Mouse (Mus musculus) erythroblast, adult 5-6 weeks (primary cell): ENCODE measurements around the gene 1700029F12Rik. TPM values are rescaled to one million over a fixed set of nuclear protein-coding genes. Genes with fewer than 3 reads are reported as not detected.
A peak's percentile ranks its signal among the peaks of the same experiment; 100 is the strongest.
"Not testable (repeated sequence)": the region's sequence is repeated elsewhere in the genome, so short reads cannot be mapped to it uniquely, and the experiment has no call there.

ENCODE experiments used
- ATAC-seq: replicated peaks from 2 replicates; pipeline ENCODE4 v1.8.0; 2016; ENCODE audit warnings: moderate number of reproducible peaks, mild to moderate bottlenecking, moderate TSS enrichment, inconsistent platforms; ENCODE audit not compliant: poor library complexity, low FRiP score, severe bottlenecking
- total RNA-seq, 2 experiments: library from RNA; stranded (forward) in 1 of 2; stranded (reverse) in 1 of 2; fragments of 150-400 nt in 1 of 2; fragments of 200-764, 138-1000 nt in 1 of 2; gene quantifications; 2 replicates each; pipeline versions ENCODE4 v1.2.3 to v1.2.4; 2015 to 2017; ENCODE audit warnings: low replicate concordance in 2 of 2

Gene 1700029F12Rik
- not detected in 2 replicates for total RNA-seq (2015; ENCODE audit: low replicate concordance)
- not detected in 2 replicates for total RNA-seq (2017; ENCODE audit: low replicate concordance)

- no peak for ATAC-seq
Measured at GRCm38 (mm10) chr13:97034262-97034661, at the start of gene 1700029F12Rik. Gene 1700029F12Rik, minus strand, starts transcription at chr13:97034362.

GRCm38 (mm10) chr13:97082432-97082831 is 48.3 kb upstream of the 1700029F12Rik start:
- peak; percentile 55; the same call in 1 of the 2 replicates for ATAC-seq

GRCm38 (mm10) chr13:97080615-97081014 is 46.5 kb upstream of the 1700029F12Rik start:
- no peak for ATAC-seq

- ATAC-seq = no peak
Measured at GRCm38 (mm10) chr13:97080201-97080600, 46.0 kb upstream of the 1700029F12Rik start.

- ATAC-seq = no peak
Measured at GRCm38 (mm10) chr13:97077556-97077955, 43.4 kb upstream of the 1700029F12Rik start.

- no peak for ATAC-seq
Measured at GRCm38 (mm10) chr13:97073497-97073896, 39.3 kb upstream of the 1700029F12Rik start.

- ATAC-seq = no peak
Measured at GRCm38 (mm10) chr13:97071626-97072241, 37.6 kb upstream of the 1700029F12Rik start.

- ATAC-seq = no peak
Measured at GRCm38 (mm10) chr13:97070931-97071625, 36.9 kb upstream of the 1700029F12Rik start.

GRCm38 (mm10) chr13:97068151-97068550 is 34.0 kb upstream of the 1700029F12Rik start:
- no peak for ATAC-seq

GRCm38 (mm10) chr13:97067691-97068090 is 33.5 kb upstream of the 1700029F12Rik start:
- ATAC-seq = no peak

GRCm38 (mm10) chr13:97066649-97067550 is 32.7 kb upstream of the 1700029F12Rik start, which contains the start of gene Fam169a:
Gene Fam169a, plus strand, starts transcription at chr13:97067286.
- ATAC-seq = peak; percentile 94

- not testable (repeated sequence) for ATAC-seq
Measured at GRCm38 (mm10) chr13:97064844-97065621, 30.9 kb upstream of the 1700029F12Rik start.

GRCm38 (mm10) chr13:97064413-97064812 is 30.3 kb upstream of the 1700029F12Rik start:
- ATAC-seq = no peak

GRCm38 (mm10) chr13:97063431-97063830 is 29.3 kb upstream of the 1700029F12Rik start:
- ATAC-seq = no peak

GRCm38 (mm10) chr13:97062151-97062550 is 28.0 kb upstream of the 1700029F12Rik start:
- ATAC-seq = no peak

- ATAC-seq = no peak
Measured at GRCm38 (mm10) chr13:97060331-97060730, 26.2 kb upstream of the 1700029F12Rik start.

GRCm38 (mm10) chr13:97059746-97060145 is 25.6 kb upstream of the 1700029F12Rik start:
- ATAC-seq = no peak

- no peak for ATAC-seq
Measured at GRCm38 (mm10) chr13:97057817-97058216, 23.7 kb upstream of the 1700029F12Rik start.

GRCm38 (mm10) chr13:97053844-97054243 is 19.7 kb upstream of the 1700029F12Rik start:
- no peak for ATAC-seq
